Mouse (Mus musculus) erythroblast, adult 5-6 weeks (primary cell): ENCODE results near the gene Noct. TPM values are rescaled to one million over a fixed set of nuclear protein-coding genes. Genes with fewer than 3 reads are reported as not detected.
"Not testable (repeated sequence)": the region's sequence is repeated elsewhere in the genome, so short reads cannot be mapped to it uniquely, and the experiment has no call there.

Experiments
- ATAC-seq: replicated peaks from 2 replicates; pipeline ENCODE4 v1.8.0; 2016; ENCODE audit warnings: moderate number of reproducible peaks, mild to moderate bottlenecking, moderate TSS enrichment, inconsistent platforms; ENCODE audit not compliant: poor library complexity, low FRiP score, severe bottlenecking
- total RNA-seq, 2 experiments: library from RNA; stranded (forward) in 1 of 2; stranded (reverse) in 1 of 2; fragments of 150-400 nt in 1 of 2; fragments of 200-764, 138-1000 nt in 1 of 2; gene quantifications; 2 replicates each; pipeline versions ENCODE4 v1.2.3 to v1.2.4; 2015 to 2017; ENCODE audit warnings: low replicate concordance in 2 of 2

Noct gene
- total RNA-seq (2015; ENCODE audit: low replicate concordance) (39.6 and 43.5 TPM in 2 replicates), total RNA-seq (2017; ENCODE audit: low replicate concordance) (27.3 and 31.4 TPM in 2 replicates)

DNA sequence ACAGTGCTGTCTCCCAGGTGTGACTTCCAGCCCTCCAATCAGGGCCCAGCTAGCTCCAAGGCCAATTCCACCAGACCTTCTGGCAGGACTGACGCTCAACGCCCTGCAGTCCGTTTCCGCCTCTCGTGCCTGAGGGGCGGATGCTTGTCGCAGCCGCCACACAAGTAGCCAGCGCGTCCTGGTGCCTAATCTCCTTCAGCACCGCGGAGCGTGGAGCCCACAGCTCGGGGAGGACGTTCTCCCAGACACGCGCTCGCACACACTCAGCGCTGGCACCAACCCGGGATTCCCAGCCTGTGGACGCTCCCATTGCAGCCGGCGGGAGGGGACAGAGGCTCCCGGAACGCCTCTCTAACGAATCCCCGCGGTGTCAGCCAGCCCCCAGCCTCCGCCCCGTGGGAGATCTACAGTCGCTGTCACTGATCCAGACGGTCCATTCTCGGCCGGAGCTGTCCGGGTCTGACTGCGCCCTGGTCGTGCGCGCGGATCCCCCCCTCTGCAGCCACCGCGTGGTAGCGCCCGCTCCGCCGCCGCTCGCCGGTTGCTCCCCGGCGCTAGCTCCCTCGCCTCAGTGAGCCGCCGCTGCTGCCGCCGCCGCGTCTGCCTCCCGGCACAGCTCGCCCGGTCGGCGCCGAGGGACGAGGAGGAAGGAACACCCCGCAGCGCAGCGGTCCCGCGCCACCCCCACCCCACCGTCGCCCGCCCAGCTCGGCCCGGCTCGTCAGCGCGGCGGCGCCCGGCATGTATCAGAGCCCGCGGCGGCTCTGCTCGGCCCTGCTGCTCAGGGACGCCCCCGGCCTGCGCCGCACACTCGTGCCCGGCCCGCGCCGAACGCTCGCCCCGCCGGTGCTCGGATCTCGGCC is at the start of gene Noct:
Gene Noct (plus strand): TSS at position 85 of the 863 bp plus-strand sequence.
- peak; percentile 91 for ATAC-seq

DNA sequence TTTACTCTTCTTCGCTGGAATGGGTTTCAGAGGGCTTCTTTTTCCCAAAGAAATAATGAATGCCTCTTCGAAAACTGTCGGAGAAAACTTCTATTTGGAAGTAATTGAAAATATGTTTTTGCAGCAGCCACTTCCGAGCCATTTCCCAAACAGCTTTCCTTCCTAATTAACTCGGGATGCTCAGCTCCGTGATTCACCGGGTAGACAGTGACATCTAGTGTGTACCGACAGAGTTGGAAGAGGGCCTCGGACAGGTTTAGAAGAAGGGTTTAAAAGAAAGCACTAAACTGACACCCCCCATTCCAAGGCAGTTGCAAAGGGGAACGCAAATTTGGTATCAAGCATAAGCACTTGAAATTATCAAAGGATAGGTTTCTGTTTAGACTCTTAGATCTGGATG is 46.1 kb upstream of the Noct start:
- ATAC-seq = no peak

DNA sequence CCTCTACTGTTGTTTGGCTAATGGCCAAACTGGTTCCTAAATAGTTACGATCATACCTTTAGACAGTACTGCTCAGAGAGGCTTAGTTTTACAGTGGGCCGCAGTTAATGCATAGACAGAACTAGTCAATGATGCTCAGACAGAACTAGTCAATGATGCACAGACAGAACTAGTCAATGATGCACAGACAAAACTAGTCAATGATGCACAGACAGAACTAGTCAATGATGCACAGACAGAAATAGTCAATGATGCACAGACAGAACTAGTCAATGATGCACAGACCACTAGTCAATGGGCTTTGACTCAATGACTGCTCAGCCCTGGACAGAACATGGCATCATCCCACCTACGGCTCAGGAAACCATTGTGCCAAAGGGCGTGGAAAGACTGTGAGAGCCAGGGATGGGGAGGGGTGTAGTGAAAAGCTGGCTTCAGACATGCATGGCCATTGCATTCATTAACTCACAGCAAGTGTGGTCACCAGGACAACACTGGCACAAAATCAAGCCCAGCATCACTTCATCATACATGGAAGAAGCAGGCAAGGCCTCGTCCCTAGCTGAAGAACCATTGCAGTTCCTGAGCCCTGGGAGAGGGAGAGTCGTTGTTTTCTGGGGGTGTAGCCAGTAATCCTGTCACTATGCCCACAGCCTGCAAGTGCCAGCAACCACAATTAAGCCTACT is 44.6 kb upstream of the Noct start:
- no peak for ATAC-seq

DNA sequence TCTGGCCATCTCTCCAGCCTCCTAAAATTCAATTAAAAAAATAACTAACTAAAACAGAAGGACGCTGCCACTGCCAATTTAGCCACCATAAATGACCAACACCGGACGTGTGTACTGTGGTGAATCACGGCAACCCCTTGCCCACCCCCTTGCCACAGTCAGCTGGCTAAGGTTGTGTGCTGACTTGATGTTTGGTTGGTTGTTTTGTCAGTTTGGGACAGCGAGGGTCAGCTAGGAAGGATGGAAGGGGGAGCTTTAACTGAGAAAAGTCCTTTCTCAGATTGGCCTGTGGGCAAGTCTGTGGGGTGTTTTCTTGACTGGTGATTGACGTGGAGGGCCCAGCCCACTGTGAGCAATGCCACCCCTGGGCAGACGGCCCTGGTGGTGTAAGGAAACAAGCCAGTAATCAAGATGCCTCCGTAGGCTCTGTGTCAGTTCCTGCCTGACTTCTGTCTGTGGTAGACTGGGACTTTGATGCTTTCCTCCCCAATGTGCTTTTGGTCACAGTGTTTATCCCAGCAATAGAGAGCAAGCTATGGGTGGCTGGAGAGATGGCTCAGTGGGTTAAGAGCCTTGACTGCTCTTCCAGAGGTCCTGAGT is 43.8 kb upstream of the Noct start:
- ATAC-seq = no peak

DNA sequence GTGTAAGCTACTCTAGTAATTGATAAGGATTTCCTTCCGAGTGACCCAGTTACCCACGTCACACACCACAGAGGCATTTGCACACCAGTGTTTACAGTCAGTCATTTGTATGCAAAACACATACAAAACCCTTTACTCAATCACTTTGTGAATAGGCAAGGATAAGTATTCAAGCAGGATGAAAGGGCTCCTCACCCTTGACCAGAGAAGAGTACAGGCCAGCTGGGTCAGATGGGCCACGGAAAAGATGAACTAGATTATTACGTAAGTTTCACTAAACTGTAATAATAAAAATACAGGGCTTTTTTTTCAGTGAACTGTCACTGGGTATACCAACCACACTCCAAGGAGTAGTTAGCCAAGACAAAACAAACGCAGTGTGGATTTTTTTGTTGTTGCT is 41.8 kb upstream of the Noct start:
- ATAC-seq = no peak

DNA sequence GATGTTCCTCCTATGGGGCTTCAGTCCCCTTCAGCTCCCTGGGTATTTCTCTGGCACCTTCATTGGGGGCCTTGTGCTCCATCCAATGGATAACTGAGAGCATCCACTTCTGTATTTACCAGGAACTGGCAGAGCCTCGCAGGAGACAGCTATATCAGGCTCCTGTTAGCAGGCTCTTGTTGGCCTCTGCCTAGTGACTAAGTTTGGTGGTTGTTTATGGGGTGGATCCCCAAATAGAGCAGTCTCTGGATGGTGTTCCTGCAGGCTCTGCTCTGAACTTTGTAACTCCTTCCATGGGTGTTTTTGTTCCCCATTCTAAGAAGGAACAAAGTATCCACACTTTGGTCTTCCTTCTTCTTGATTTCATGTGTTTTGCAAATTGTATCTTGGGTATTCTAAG is 40.7 kb upstream of the Noct start:
- not testable (repeated sequence) for ATAC-seq

DNA sequence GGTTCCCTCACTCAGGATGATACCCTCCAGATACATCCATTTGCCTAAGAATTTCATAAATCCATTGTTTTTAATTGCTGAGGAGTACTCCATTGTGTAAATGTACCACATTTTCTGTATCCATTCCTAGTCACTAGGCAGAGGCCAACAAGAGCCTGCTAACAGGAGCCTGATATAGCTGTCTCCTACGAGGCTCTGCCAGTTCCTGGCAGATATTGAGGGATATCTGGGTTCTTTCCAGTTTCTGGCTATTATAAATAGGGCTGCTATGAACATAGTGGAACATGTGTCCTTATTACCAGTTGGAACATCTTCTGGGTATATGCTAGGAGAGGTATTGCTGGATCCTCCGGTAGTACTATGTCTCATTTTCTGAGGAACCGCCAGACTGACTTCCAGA is 40.3 kb upstream of the Noct start:
- ATAC-seq = not testable (repeated sequence)

DNA sequence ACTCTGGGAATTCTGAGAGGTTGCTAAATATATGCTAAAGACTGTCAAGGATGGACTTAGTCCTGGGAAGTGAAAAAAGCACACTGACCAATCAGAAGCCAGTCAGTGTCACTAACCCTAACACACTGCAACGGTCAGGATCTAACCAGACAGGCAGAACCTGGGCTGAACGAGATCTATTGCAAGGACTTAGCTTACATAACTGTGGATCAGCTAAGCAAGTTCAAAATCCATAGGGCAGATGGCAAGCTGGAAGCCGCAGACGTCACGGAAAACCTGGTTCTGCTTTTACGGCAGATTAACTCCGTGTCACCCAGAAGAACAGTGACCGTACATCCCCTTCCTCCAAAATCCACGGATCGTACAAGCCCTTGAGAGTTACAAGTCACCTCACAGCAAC is 39.5 kb upstream of the Noct start:
- no peak for ATAC-seq

DNA sequence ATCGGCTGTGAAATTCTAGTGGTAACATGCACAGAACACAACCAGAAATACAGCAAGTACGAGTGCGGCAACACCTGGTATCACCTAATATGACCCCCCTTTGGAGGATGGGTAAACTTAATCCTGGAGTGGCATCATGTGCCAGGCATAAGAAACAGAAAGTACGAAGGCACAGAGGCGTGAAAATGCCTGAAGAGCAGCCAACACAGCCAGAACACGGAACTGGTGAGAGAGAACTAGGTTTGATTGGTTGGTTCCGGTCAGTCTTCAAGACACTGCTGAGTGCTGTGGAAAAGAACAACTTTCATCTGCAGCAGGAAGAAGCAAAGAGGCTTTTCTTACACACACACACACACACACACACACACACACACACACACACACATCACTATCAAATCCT is 38.8 kb upstream of the Noct start:
- no peak for ATAC-seq

DNA sequence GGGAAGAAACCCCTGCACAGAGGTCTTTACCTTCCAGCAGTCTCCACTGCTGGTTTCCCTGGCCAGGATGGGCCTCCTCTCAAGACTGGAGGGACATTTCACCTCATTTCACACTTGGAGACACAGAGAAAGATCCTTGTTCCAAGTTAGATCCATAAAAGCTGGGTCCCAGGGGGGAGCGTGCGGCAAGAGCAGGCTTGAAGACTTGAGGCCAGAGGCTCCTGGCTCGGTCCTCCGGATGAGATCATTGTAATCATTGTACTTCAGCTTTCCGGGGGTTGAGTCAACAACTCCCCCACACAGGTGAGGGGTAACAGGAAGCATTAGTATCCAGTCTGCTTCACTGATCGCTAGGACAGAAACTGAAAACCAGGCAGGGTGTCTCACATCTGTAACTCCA is 30.2 kb upstream of the Noct start:
- no peak for ATAC-seq

DNA sequence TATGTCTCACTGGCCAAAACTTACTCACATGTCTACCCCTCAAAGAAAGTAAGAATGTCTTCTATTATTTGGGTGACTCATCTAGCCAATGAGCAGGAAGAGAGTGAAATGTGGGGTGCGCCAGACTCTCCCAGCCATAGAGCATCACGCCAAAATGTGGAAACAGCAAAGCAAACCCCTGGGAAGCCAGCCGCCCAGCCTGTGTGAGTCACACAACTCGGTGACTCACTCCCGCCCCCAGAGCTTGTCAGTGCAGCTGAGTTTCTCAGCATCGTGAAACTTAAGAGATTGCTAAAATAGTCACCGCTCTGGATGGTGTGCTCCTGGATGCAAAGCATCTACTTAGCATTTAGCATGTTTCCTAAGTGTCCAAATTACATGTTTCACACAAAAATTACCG is 28.9 kb upstream of the Noct start:
- no peak for ATAC-seq

DNA sequence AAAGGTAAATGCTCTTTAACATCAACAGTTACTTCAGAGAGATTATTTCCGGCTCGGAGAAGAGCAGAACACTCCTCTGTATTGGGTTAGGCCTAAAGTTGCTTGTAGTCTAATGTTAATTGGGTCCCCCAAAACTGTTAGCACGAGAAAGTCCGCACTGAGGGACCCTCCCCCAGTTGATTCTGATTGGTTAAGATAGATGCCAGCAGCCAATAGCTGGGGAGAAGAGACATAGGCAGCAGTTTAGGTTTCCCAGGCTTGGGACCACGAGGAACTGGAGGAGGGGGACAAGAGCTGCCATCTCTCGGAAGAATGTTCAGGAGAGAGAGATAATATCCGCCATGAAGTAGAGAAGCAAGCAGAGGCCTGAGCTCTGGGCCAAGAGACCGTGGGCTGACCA is 28.5 kb upstream of the Noct start:
- no peak for ATAC-seq

DNA sequence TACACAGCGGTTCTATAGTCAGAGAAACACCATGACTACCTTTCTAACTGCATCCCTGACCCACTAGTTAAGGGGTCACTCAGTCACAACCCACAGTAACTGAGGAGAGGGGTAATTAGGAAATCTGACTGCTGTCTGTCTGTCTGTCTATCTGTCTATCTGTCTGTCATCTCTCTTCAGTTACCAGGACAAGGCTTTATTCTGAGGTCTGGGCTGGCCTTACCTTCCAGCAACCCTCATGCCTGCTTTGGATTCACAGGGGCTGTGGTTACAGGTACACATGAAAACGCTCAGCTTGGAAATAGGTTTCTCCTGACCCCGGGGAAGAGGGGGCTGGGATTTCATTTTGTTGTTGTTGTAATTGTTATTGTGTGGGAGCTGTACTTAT is 27.5 kb upstream of the Noct start:
- no peak for ATAC-seq

DNA sequence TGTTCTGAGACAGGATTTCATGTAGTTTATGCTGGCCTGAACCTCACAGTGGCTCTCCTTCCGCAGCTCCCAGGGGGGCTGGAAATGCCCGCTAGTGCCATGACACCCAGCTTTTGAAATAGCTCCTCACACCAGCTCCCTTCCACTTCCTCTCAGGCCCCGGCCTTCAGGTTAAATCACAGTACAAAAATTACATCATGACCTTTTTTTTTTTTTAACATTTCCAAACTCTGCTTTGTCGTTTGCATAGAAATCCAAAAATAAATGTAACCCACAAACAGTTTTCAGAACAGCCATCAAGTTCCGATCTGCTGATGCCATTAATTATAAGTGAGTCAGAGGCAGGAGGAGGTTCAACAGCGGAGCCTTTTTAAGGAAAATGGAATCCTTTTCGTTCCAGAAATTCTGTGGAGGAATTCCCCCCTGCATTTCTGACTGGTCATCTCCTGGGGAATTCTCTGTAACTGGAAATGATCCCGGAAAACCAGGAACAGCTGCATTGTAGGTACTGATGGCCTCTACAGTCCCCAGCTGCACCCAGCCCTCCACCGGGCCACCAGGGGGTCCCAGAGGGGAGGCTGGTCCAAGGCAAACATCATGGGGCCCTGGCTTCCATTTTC is 27.0 kb upstream of the Noct start:
- ATAC-seq = no peak

DNA sequence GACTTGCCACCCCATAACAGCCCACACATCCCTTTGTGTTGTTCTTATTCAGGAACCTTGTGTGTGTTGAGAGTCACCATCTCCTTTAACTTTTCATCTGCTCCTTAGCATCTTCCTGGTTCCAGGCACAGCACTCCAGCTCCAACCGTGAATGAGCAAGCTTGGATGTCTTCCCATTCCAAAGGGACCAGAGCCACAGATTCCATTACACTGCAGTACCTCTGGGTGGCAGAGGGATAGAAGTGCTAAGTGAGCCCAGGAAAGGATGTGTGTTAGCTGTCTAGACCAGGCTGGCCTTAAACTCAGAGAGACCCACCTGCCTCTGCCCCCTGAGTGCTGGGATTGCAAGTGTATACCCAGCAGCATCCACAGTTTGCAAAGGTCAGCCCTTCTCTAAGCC is 26.0 kb upstream of the Noct start:
- no peak for ATAC-seq

DNA sequence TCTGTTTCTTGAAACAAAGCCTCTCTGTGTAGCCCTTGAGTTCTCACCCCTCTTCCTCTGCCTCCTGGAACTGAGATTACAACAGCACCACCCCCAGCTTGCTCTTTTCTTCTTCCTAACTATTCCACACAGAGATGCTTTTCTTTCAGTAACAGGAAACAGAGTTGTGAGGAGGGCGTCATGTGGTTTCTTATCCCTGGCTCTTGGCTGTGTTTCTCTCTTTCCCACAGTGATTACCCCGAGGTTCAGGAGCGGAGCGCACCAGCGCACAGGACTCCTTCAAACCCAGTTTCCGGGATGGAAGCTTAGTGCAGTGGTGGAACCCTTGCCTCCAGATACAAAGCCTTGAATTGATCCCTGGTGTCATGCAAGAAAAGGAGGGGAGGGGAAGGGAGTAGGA is 25.1 kb upstream of the Noct start:
- no peak for ATAC-seq

DNA sequence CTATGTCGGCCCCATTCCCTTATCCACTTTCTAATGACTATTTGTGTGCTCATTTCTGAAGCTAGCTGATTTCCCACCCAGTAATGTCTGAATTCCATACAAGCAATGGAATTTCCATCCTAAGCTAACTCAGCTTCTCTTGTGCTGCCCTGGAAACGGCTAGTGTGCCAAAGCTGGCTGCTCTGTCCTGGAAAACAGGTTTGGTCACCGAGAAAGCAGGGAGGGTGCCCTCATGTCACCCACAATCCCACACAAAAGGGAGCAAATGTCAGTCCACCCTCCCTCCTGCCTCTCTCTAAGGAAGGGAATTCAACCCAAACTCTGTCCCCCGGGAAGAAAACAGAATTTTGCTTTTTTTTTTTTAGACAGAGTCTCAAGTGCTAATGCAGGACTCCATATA is 23.9 kb upstream of the Noct start:
- ATAC-seq = no peak

DNA sequence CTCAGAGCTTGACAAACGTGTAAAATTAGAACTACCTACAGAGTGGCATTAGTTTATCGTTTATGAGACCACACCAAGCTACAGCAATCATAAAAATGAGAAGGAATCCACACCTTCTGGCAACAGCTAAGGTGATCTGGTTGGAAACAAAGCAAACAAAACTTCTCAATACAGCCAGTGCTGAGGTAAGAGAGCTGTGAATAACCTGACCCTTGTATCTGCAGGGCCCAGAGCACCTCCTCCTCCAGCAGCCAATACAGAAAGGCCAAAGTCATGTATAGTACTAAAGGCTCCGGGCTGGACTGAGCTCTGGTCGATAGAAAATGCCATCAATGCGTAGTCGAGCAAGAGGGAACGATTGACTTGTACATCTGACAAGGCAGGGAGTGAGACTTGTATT is 23.4 kb upstream of the Noct start:
- ATAC-seq = no peak

DNA sequence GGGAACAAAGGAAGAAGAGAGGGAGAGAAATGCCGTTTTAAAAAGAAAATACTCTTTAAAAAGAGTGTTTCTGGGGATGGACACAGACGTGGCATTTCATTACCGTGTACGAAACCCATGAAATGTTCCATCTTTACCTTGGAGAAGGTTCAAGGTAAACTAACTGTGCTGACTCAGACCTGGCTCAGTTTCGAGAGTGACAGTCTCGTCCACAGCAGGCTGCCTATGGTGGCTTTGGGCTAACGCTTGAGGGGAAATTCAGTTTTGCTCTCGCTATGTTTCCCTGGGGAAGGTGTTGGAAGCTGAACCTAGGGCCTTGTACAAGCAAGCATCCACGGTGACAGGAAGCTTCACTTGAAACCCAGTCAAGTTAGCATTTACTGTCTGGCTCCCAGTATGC is 22.3 kb upstream of the Noct start:
- ATAC-seq = no peak

DNA sequence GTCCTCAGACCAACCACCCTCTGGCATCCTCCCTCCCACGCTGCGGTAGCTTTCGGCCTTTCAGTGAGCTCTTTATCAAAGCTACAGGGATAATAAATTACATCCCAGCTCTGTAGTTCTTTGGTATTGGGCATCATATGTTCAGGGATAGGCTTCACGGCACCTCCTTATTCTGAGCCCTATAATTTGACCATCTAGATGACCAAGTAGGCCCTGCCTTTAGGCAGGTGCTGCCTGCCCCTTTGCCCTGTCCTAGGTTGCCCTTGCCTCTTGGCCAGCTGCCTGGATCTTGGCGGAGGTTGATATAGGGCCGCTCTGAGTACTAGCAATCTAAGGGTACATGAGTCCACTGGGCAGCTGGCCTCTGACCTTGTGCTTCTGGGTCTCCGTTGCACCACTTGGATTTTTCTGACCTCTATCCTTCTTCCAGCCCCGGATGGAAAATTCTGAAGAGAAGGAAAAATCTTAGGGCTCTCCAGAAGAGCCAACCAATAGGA is 21.7 kb upstream of the Noct start:
- ATAC-seq = no peak
